Mouse (Mus musculus) cerebellum, adult (tissue): Measurements from ENCODE around the gene Wbp1.
A peak's percentile ranks its signal among the peaks of the same experiment; 100 is the strongest.

Source experiments
- ATAC-seq: cut with Nextera tagmentation; 2 replicates; pipeline ENCODE4 v1.9.2; 2017; ENCODE audit warnings: mild to moderate bottlenecking, moderate library complexity, mixed read lengths; ENCODE audit not compliant: insufficient number of reproducible peaks, low FRiP score, low TSS enrichment

Wbp1 gene

DNA sequence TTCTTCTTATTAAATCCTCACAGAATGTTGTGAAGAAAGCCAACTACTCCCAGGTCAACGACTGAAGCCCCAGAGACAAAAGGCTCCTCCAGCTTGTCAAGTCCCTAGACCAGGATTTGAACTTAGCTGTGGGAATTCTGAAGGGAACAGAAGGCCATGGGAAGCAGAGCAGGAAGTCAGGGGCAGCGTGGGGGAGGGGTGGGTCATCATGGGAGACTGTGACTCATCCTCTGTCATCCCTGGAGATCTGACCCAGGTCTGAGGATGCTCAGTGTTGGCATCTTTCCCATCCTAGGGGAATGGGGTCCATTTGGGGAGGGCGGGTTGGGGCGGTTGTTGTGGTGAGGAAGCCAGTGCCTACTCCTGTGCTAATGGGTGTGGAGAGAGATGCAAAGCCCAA, 20.3 kb upstream of the Wbp1 start:
- ATAC-seq, result no peak

GRCm38 (mm10) chr6:83140044-83140443, 18.7 kb upstream of the Wbp1 start:
- no peak for ATAC-seq

GRCm38 (mm10) chr6:83138056-83138455, 16.7 kb upstream of the Wbp1 start:
- no peak for ATAC-seq

GRCm38 (mm10) chr6:83137576-83137950, 16.2 kb upstream of the Wbp1 start:
- no peak for ATAC-seq

DNA sequence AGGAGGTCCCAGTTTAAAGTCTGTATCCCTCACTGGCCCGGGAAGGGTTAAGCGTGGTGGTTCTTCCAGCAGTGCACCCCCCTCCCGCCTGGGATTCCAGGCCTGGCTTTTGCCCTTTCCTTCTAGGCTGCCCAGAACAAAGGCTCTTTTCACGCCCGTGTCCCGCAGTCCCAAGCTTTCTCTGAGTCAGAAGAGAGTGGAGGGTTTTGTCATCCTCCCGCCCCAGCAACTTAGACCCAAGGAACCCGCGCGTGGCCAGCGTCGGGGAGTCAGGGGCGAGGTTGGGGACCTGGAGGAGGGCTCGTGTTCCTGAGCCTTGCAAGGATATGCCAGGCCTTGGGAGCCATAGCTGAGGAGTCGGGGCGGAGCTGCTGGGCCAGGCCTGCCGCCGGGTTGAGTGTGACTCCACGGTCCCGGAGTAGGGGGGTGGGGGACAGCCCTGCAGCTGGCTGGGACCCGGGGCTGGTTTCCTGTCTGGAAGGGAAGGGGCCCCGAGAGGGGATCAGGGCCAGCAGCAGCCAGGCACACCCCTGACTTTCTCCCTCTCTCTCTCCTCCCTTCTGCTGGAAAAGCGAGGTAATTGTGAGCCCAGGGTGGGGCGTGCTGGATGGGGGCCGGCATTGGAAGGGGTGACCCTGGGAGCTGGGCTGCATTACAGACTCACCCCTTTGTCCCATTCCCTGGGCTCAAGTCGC, 15.7 kb upstream of the Wbp1 start:
- peak; percentile 45; the same call in 1 of the 2 replicates for ATAC-seq

DNA sequence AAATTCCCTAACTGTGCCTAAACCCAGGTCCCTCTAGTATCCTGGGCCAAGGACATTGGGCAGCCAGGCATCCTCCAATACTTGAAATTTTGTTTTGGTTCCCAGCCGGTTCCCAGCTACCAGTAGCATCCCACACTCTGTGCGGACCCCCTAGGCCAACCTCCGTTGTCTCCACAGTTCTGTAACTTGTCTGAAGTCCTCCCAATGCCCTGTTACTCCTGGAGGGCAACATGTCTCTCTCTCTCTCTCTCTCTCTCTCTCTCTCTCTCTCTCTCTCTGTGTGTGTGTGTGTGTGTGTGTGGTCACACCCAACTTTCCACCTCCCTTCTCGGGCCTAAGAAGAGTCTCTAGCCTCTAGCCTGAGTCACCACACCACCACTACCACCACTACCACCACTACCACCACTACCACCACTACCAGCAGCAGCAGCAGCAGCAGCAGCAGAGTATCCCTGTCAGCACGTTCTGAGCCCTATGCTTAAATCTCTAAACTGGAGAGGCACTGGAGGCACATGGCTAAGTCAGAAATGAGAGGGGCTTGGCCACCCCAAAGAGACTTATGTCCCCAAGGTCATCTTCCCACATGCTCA, 15.0 kb upstream of the Wbp1 start:
- ATAC-seq, result no peak

- no peak; the same call in 1 of the 2 replicates for ATAC-seq
Observed at GRCm38 (mm10) chr6:83135571-83136161, 14.3 kb upstream of the Wbp1 start.

GRCm38 (mm10) chr6:83134951-83135513, 13.7 kb upstream of the Wbp1 start, which contains the start of gene Rtkn:
TSS of gene Rtkn (plus strand) at chr6:83135463.
- no peak for ATAC-seq

GRCm38 (mm10) chr6:83134226-83134625, 12.9 kb upstream of the Wbp1 start:
- no peak for ATAC-seq

GRCm38 (mm10) chr6:83132176-83132919, 11.0 kb upstream of the Wbp1 start:
- no peak for ATAC-seq

DNA sequence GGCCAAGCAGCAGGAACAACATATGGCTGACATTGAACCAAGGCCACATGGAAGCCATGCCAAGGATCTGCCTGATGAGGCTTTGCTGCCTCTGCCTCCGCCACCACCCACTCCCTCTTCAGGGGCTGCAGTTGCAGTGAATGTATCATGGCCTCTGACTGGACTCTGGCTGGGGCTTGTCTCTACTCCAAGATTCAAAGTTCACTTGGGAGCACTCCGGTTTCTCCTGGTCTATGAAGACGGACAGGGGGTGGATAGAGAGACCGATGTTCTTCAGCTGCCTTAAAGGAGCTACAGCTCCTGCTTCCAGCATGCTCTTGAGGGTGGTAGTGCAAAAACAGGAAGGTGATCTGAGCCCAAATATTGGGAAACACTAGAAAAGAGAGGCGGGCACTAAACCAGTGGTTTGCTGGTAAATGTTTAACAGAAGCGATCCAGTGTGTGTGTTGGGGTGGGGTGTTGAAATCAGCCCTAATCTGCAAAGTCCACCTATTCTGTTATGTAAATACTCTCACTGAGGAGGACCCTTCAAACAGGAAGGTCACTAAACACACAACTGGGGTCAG, 10.2 kb upstream of the Wbp1 start:
- ATAC-seq, result no peak

GRCm38 (mm10) chr6:83127419-83127818, 6.1 kb upstream of the Wbp1 start:
- ATAC-seq, result no peak

DNA sequence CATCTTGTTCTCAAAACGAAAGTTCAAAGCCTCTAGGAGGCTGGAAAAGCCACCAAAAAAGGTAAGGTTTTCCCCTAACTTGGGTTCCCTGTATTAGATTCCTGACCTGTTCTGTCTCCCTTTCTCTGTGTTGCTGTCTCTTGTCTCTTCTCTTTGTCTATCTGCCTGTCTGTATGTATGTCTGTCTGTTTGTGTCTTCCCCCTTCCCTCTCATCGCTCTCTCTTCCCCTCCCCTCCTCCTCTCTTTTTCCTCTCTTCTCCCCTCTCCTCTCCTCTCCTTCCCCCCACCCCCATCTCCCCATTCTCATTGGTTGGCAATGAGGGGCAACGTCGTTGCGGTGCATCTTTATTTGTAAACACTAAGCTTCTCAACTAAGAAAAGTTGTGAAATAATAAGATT, 4.0 kb upstream of the Wbp1 start, which contains the start of gene Ino80b:
TSS of gene Ino80b (minus strand) at position 101 of the 400 bp plus-strand sequence.
- ATAC-seq, result no peak

DNA sequence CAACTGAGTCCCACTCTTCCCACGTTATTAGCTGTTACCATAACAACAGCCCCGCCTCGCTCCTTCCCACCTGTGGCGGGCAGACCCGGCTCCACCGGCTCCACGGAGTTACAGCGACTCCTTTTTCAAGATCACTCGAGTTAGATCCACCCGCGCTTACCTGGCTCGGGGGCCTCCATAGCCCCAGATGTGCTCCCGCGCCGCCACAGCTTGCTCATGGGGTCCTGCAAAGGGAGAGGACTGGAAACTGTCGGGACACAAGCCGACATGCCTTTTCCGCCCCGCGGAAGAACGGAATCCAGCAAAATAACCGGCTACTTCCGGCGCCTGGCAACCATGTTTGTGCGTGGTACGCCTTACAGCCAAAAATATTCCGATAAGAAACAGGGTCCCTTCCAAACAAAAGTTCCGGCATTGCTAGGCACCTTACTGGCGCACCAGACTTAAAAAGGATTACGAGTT, 3.5 kb upstream of the Wbp1 start:
- peak; percentile 32; the same call in 1 of the 2 replicates for ATAC-seq

- no peak for ATAC-seq
Observed at GRCm38 (mm10) chr6:83122961-83123360, 1.6 kb upstream of the Wbp1 start.

DNA sequence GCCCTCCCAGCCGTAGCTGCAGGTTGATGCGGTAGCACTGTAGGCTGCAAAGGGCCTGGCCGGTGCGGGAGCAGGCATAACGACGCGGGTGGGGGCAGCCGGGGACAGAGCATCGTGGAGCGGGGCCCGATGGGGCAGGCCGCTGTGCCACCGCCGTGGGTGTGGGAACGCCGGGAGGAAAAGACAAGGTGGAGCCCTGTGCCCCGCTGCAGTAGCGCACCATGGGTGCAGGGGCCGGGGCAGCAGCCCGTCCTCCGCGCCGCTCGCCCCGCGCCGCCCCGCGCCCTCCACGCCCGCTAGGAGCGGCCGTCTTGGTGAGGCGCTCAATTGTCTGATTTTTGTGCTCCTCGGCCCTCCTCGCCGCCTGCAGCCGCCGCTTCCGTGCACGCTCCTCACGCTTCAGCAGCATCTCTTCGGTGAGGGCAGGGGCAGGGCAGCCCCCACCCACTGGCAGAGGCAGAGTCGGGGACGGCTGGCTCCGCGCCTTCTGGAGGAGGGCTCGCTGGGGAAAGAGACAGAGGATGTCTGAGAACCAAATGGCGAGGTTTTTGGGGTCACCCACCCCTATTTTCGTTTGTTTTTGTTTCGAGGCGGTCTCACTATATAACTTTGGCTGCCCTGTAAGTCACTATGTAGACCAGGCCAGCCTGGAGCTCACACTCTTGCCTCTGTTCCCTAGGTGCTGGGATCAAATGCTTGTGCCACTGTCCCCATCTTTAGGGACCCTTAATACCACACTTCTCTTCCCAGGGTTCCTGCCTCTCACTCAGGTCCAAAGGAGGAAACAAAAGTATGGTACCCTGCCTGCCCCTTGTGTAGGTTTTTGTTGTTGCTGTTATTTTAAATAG, 728 bp upstream of the Wbp1 start:
- ATAC-seq, result no peak; the same call in 1 of the 2 replicates

- no peak for ATAC-seq
Observed at GRCm38 (mm10) chr6:83119734-83120051, 1.7 kb downstream of the Wbp1 start.

- no peak for ATAC-seq
Observed at GRCm38 (mm10) chr6:83118825-83119733, 2.3 kb downstream of the Wbp1 start.
